ENCODE assay signal across 27 mouse cellular contexts in the genomic region with DNA sequence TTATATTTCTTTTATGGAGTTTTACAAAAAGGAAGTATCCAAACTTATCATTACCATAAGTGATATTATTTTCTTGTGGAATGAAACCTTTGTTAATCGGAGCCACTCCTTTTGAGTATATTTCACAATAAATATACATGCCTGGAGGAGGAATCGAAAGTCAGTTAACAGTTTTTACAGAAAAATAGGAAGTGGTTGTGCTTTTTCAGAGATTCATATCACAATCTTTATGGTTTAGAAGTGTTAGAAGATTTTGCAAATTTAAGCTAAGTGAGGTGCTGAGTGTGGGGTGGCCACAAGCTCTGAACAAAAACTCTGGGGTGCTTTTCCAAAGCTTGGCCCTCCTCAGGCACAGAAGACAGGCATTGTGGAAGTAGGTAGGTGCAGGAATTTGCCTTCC. TPM values are rescaled to one million over a fixed set of nuclear protein-coding genes. Genes with fewer than 3 reads are reported as not detected.
DNase-seq lines count a peak whose midpoint lies in the region; ATAC-seq and TF ChIP-seq lines count a peak whose summit lies in the region.
"Had no signal": no experiment of that assay in that cellular context is flagged by ENCODE, and none has a peak within 500 bp of the region (broad histone marks: within the 10 kb centered on the region; RNA-seq: fewer than 3 reads in every experiment).

No protein-coding gene starts in this region.

- TF ChIP-seq CTCF in lung, adult 2 months (IDR thresholded peaks at IDR 0.05; ENCODE audit: insufficient read depth, low read length) = no peak
- TF ChIP-seq CTCF in stomach, postnatal 0 days (IDR thresholded peaks at IDR 0.05; ENCODE audit: low read depth) = no peak

- TF ChIP-seq POLR2A in lung, adult 2 months (IDR thresholded peaks at IDR 0.05; ENCODE audit: borderline replicate concordance, extremely low read depth, low read depth, low read length) = no peak

- H3K36me3 ChIP-seq in stomach, postnatal 0 days (ENCODE audit: control insufficient read depth, insufficient read depth, low read length) = no peaks in the 10 kb centered on the region
- no peaks in the 10 kb centered on the region for H3K36me3 ChIP-seq in midbrain, embryonic 16.5 days (ENCODE audit: control insufficient read depth, insufficient read depth, low read length)
- H3K36me3 ChIP-seq: forebrain, embryonic 10.5 days; heart, embryonic 12.5 days; hindbrain, embryonic 15.5 days; kidney, embryonic 15.5 days; limb, embryonic 13.5 days; midbrain, embryonic 13.5 days had no signal

- H3K9ac ChIP-seq in stomach, postnatal 0 days (ENCODE audit: low read length) = no peak overlapping the region
- no peak overlapping the region for H3K9ac ChIP-seq in midbrain, embryonic 16.5 days (ENCODE audit: low read depth, low read length)
- H3K9ac ChIP-seq: forebrain, postnatal 0 days; heart, embryonic 12.5 days; hindbrain, embryonic 15.5 days; kidney, embryonic 15.5 days; limb, embryonic 13.5 days; midbrain, embryonic 13.5 days had no signal

- no peak for TF ChIP-seq EP300 in stomach, postnatal 0 days (optimal IDR thresholded peaks at IDR 0.05)

- no peak overlapping the region for H3K27ac ChIP-seq in stomach, postnatal 0 days (replicated peaks)
- no peak overlapping the region for H3K27ac ChIP-seq in midbrain, embryonic 16.5 days (ENCODE audit: low read length)
- H3K27ac ChIP-seq: forebrain, embryonic 10.5 days; gastrocnemius, adult 2 months; hindbrain, embryonic 15.5 days; kidney, embryonic 15.5 days; limb, embryonic 13.5 days; midbrain, embryonic 13.5 days had no signal

- peak; percentile 16 for DNase-seq in lung, postnatal 25 days (ENCODE audit: low spot score)
- no peak for DNase-seq in lung, adult 2 months
- peak; percentile 59 for DNase-seq in naive thymus-derived CD4-positive, alpha-beta T cell, adult 2 months (ENCODE audit: low read depth)
- no peak for DNase-seq in stomach, postnatal 0 days (ENCODE audit: low spot score)
- DNase-seq: adrenal gland, adult 8-10 months; B cell, adult 2 months; cerebellum, adult 11 months; cerebellum, postnatal 10 days; forebrain, postnatal 0 days; gastrocnemius, adult 2 months; heart, postnatal 14 days; lung, postnatal 4 days had no signal

- H3K4me3 ChIP-seq in lung, adult 2 months (replicated peaks; ENCODE audit: extremely low read depth, low read depth, low read length) = no peak overlapping the region
- no peak overlapping the region for H3K4me3 ChIP-seq in stomach, postnatal 0 days (ENCODE audit: low read depth, low read length)
- no peak overlapping the region for H3K4me3 ChIP-seq in midbrain, embryonic 16.5 days (ENCODE audit: low read depth, low read length)
- H3K4me3 ChIP-seq: forebrain, embryonic 10.5 days; gastrocnemius, adult 2 months; heart, embryonic 12.5 days; hindbrain, embryonic 15.5 days; kidney, embryonic 15.5 days; limb, embryonic 13.5 days; midbrain, embryonic 13.5 days; myocyte had no signal

- WGBS in lung, adult 2 months = 71% methylated on average over 2 of the region's 2 CpGs
- 79% methylated on average over 2 of the region's 2 CpGs for WGBS in stomach, postnatal 0 days
- WGBS in midbrain, embryonic 16.5 days = 89% methylated on average over 2 of the region's 2 CpGs

- no peaks in the 10 kb centered on the region for H3K4me1 ChIP-seq in lung, adult 2 months (ENCODE audit: control insufficient read depth, insufficient read depth, low read length)
- H3K4me1 ChIP-seq in stomach, postnatal 0 days (replicated peaks; ENCODE audit: control insufficient read depth, insufficient read depth) = no peaks in the 10 kb centered on the region
- no peaks in the 10 kb centered on the region for H3K4me1 ChIP-seq in midbrain, embryonic 16.5 days (ENCODE audit: control insufficient read depth, insufficient read depth, low read length)
- H3K4me1 ChIP-seq: forebrain, embryonic 10.5 days; heart, embryonic 12.5 days; hindbrain, embryonic 15.5 days; kidney, embryonic 15.5 days; limb, embryonic 13.5 days; midbrain, embryonic 13.5 days had no signal

- ATAC-seq in CD4-positive, CD25-positive, alpha-beta regulatory T cell, adult 4 months = peak; percentile 47
- ATAC-seq in hematopoietic stem cell, adult 5-6 weeks (replicated peaks in 1 of 2; ENCODE audit: insufficient read depth in 1 of 2, low FRiP score in 2 of 2, low TSS enrichment in 1 of 2, low read depth in 1 of 2, poor library complexity in 2 of 2, severe bottlenecking in 2 of 2) = peak; percentile 36 to 73; a peak in 3 of 4 replicates
- ATAC-seq in megakaryocyte-erythroid progenitor cell, adult 5-6 weeks (replicated peaks; ENCODE audit: low FRiP score, low TSS enrichment, poor library complexity, severe bottlenecking) = no peak
- ATAC-seq in stomach, postnatal 0 days (ENCODE audit: low FRiP score, low TSS enrichment) = no peak
- ATAC-seq in midbrain, embryonic 16.5 days = no peak
- ATAC-seq: forebrain, postnatal 0 days; intestine, postnatal 0 days; midbrain, embryonic 13.5 days had no signal

- no peaks in the 10 kb centered on the region for H3K27me3 ChIP-seq in stomach, postnatal 0 days (ENCODE audit: control insufficient read depth, insufficient read depth, low read length)
- no peaks in the 10 kb centered on the region for H3K27me3 ChIP-seq in midbrain, embryonic 16.5 days (ENCODE audit: control insufficient read depth, insufficient read depth, low read depth, low read length)
- H3K27me3 ChIP-seq: heart, embryonic 12.5 days; hindbrain, embryonic 15.5 days; kidney, embryonic 15.5 days; limb, embryonic 13.5 days; midbrain, embryonic 13.5 days had no signal

- no peaks in the 10 kb centered on the region for H3K9me3 ChIP-seq in stomach, postnatal 0 days (ENCODE audit: control insufficient read depth, low read length)
- no peaks in the 10 kb centered on the region for H3K9me3 ChIP-seq in midbrain, embryonic 16.5 days (replicated peaks; ENCODE audit: control insufficient read depth, low read length, poor library complexity, severe bottlenecking)
- H3K9me3 ChIP-seq: forebrain, embryonic 10.5 days; heart, embryonic 12.5 days; hindbrain, embryonic 15.5 days; kidney, embryonic 15.5 days; limb, embryonic 13.5 days; midbrain, embryonic 13.5 days had no signal

- H3K4me2 ChIP-seq in stomach, postnatal 0 days (replicated peaks; ENCODE audit: low read depth) = no peak overlapping the region
- H3K4me2 ChIP-seq in midbrain, embryonic 16.5 days (ENCODE audit: low read length) = no peak overlapping the region
- H3K4me2 ChIP-seq: heart, embryonic 12.5 days; hindbrain, embryonic 15.5 days; kidney, embryonic 15.5 days; limb, embryonic 13.5 days; midbrain, embryonic 13.5 days had no signal

RNA-seq across cellular contexts. Expression of a gene that starts 3.9 kb away (rescaled TPM):
- polyA plus RNA-seq in lung, adult 2 months (2012; rRNA removed) = 4.3 and 8.7 TPM in 2 replicates
- 1,000 to 10,000 TPM; 2,426 to 2,599 TPM for polyA plus RNA-seq in CD4-positive, CD25-positive, alpha-beta regulatory T cell, adult 4 months (2017; shearing (Covaris generic))
- total RNA-seq in hematopoietic stem cell, adult 5-6 weeks (2017) = 1.1 and 4.7 TPM in 2 replicates
- 2.6 and 17.3 TPM in 2 replicates for total RNA-seq in megakaryocyte-erythroid progenitor cell, adult 5-6 weeks (2014; fragmentation: Nextera tagmentation)
- total RNA-seq in megakaryocyte-erythroid progenitor cell, adult 5-6 weeks (2017) = 14.1 TPM in 1 of 2 replicates, not detected in the other
- 0.89 and 1.0 TPM in 2 replicates for polyA plus RNA-seq in stomach, postnatal 0 days (2015; fragmentation: Nextera tagmentation; extraction: Ambion mirVana)
- polyA plus RNA-seq in midbrain, embryonic 16.5 days (2015; fragmentation: Nextera tagmentation; extraction: Ambion mirVana) = not detected in 2 replicates
- total RNA-seq: forebrain, postnatal 0 days; gastrocnemius, adult 2 months; layer of hippocampus, postnatal 14 days; left cerebral cortex, postnatal 14 days had no signal
- polyA plus RNA-seq: brain, embryonic 14.5 days; forebrain, embryonic 10.5 days; forebrain, postnatal 0 days; heart, embryonic 12.5 days; hindbrain, embryonic 15.5 days; kidney, embryonic 15.5 days; limb, embryonic 13.5 days; midbrain, embryonic 13.5 days; myocyte had no signal

RNA-seq across cellular contexts. Expression of a gene that starts 21.9 kb away (rescaled TPM):
- polyA plus RNA-seq in lung, adult 2 months (2012; rRNA removed) = 3.6 and 7.1 TPM in 2 replicates
- polyA plus RNA-seq in CD4-positive, CD25-positive, alpha-beta regulatory T cell, adult 4 months (2017; shearing (Covaris generic)) = 10 to 100 TPM; 13.4 to 20.1 TPM
- total RNA-seq in hematopoietic stem cell, adult 5-6 weeks (2017) = 23.6 and 32.0 TPM in 2 replicates
- total RNA-seq in megakaryocyte-erythroid progenitor cell, adult 5-6 weeks (2014; fragmentation: Nextera tagmentation) = 1.3 TPM in 1 of 2 replicates, not detected in the other
- total RNA-seq in megakaryocyte-erythroid progenitor cell, adult 5-6 weeks (2017) = 0.85 and 4.3 TPM in 2 replicates
- 9.6 and 10.5 TPM in 2 replicates for polyA plus RNA-seq in stomach, postnatal 0 days (2015; fragmentation: Nextera tagmentation; extraction: Ambion mirVana)
- polyA plus RNA-seq in midbrain, embryonic 16.5 days (2015; fragmentation: Nextera tagmentation; extraction: Ambion mirVana) = 1.9 and 2.0 TPM in 2 replicates
- polyA plus RNA-seq: myocyte had no signal

RNA-seq across cellular contexts. Expression of a gene that starts 38.5 kb away (rescaled TPM):
- 3.4 and 8.1 TPM in 2 replicates for polyA plus RNA-seq in lung, adult 2 months (2012; rRNA removed)
- 100 to 1,000 TPM; 420 to 532 TPM for polyA plus RNA-seq in CD4-positive, CD25-positive, alpha-beta regulatory T cell, adult 4 months (2017; shearing (Covaris generic))
- 0.69 and 11.6 TPM in 2 replicates for total RNA-seq in hematopoietic stem cell, adult 5-6 weeks (2017)
- 0.59 and 1.0 TPM in 2 replicates for total RNA-seq in megakaryocyte-erythroid progenitor cell, adult 5-6 weeks (2014; fragmentation: Nextera tagmentation)
- total RNA-seq in megakaryocyte-erythroid progenitor cell, adult 5-6 weeks (2017) = not detected in 2 replicates
- 0.16 and 0.19 TPM in 2 replicates for polyA plus RNA-seq in stomach, postnatal 0 days (2015; fragmentation: Nextera tagmentation; extraction: Ambion mirVana)
- polyA plus RNA-seq in midbrain, embryonic 16.5 days (2015; fragmentation: Nextera tagmentation; extraction: Ambion mirVana) = not detected in 2 replicates
- total RNA-seq: forebrain, postnatal 0 days; gastrocnemius, adult 2 months had no signal
- polyA plus RNA-seq: brain, embryonic 14.5 days; forebrain, embryonic 10.5 days; heart, embryonic 12.5 days; hindbrain, embryonic 15.5 days; kidney, embryonic 15.5 days; limb, embryonic 13.5 days; midbrain, embryonic 13.5 days; myocyte had no signal

RNA-seq across cellular contexts. Expression of a gene that starts 42.7 kb away (rescaled TPM):
- polyA plus RNA-seq in lung, adult 2 months (2012; rRNA removed) = 0.62 and 2.9 TPM in 2 replicates
- polyA plus RNA-seq in CD4-positive, CD25-positive, alpha-beta regulatory T cell, adult 4 months (2017; shearing (Covaris generic)) = 10 to 100 TPM; 61.4 to 84.8 TPM
- total RNA-seq in hematopoietic stem cell, adult 5-6 weeks (2017) = 10.5 and 14.1 TPM in 2 replicates
- total RNA-seq in megakaryocyte-erythroid progenitor cell, adult 5-6 weeks (2014; fragmentation: Nextera tagmentation) = not detected in 2 replicates
- total RNA-seq in megakaryocyte-erythroid progenitor cell, adult 5-6 weeks (2017) = not detected in 2 replicates
- polyA plus RNA-seq in stomach, postnatal 0 days (2015; fragmentation: Nextera tagmentation; extraction: Ambion mirVana) = 0.59 and 1.1 TPM in 2 replicates
- 0.20 TPM in 1 of 2 replicates, not detected in the other for polyA plus RNA-seq in midbrain, embryonic 16.5 days (2015; fragmentation: Nextera tagmentation; extraction: Ambion mirVana)
- total RNA-seq: forebrain, postnatal 0 days; gastrocnemius, adult 2 months; layer of hippocampus, postnatal 14 days; left cerebral cortex, postnatal 14 days had no signal
- polyA plus RNA-seq: forebrain, embryonic 10.5 days; heart, embryonic 12.5 days; hindbrain, embryonic 15.5 days; midbrain, embryonic 13.5 days; myocyte had no signal

Comparison
In these comparisons a context has a peak if more than half of its experiments do, and no peak if none do; other contexts are left out.
1. DNase-seq: peak in lung, postnatal 25 days (single experiment) and naive thymus-derived CD4-positive, alpha-beta T cell, adult 2 months (single experiment); none in lung, adult 2 months (single experiment) and stomach, postnatal 0 days (single experiment).
2. ATAC-seq: peak in CD4-positive, CD25-positive, alpha-beta regulatory T cell, adult 4 months (single experiment) and hematopoietic stem cell, adult 5-6 weeks (2 of 2); none in megakaryocyte-erythroid progenitor cell, adult 5-6 weeks (single experiment), stomach, postnatal 0 days (single experiment) and midbrain, embryonic 16.5 days (single experiment).
3. RNA of a gene that starts 3.9 kb away (polyA plus RNA-seq): 2,426 to 2,599 TPM in CD4-positive, CD25-positive, alpha-beta regulatory T cell, adult 4 months; 4.3 to 8.7 TPM in lung, adult 2 months, 0.89 to 1.0 TPM in stomach, postnatal 0 days and not detected in midbrain, embryonic 16.5 days; every median in the first group is over 100 times any median in the second.
4. RNA of a gene that starts 38.5 kb away (polyA plus RNA-seq): 420 to 532 TPM in CD4-positive, CD25-positive, alpha-beta regulatory T cell, adult 4 months; 3.4 to 8.1 TPM in lung, adult 2 months, 0.16 to 0.19 TPM in stomach, postnatal 0 days and not detected in midbrain, embryonic 16.5 days; every median in the first group is over 10 times any median in the second.